Mouse (Mus musculus): ENCODE measurements at regions not wholly inside any gene's neighbourhood (a gene's known extent, or its start where the extent isn't known, plus 50 kb on each side); places are given as distances from the start of the nearest gene placed in this dataset.

GRCm38 (mm10) chr15:50970637-50971036, 2914.1 kb upstream of the Gm7489 start:
- TF ChIP-seq CTCF (IDR thresholded peaks at IDR 0.05; ENCODE audit: borderline replicate concordance, insufficient read depth, low read length) = no peak
- TF ChIP-seq POLR2A (IDR thresholded peaks at IDR 0.05; ENCODE audit: low read depth, low read length) = no peak

Data from embryonic fibroblast, embryonic 13.5 days (primary cell).